8 mouse cellular contexts compared by ENCODE assay signal in the genomic region with DNA sequence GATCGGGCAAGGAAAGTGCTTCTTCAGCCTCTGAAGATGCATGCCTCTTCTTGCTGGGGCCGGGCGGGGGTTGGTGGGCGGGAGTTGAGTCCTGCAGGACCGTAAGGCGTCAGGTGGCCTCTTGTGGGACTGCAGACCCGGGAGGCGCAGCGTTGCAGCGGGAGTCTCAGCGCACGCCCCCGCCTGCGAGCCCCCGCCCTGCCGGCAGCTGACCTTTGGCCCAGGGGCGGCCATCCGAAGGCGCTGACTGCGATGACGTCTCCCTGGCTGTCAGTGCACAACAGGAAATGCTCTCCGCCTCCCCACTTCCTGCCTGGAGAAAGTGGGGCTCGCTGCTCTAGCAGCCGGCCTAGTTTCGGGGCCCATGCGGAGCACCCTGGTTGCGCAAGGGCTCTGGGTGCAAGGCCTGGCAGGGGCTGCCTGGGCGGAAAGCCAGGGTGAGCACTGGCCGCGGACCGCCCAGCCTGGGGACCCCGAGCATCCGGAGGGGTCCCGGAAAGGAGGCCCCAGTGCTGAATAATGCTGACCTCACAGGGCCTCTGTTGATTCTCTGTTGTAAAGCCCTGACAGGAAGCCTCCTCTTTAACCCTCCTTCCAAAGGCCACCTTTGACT. TPM values are rescaled to one million over a fixed set of nuclear protein-coding genes. Genes with fewer than 3 reads are reported as not detected.
DNase-seq lines count a peak whose midpoint lies in the region; ATAC-seq lines count a peak whose summit lies in the region.

No protein-coding gene starts in this region.

- H3K27ac ChIP-seq in intestine, embryonic 15.5 days, result peak overlapping the region; percentile 96

- no peaks in the 10 kb centered on the region for H3K9me3 ChIP-seq in intestine, embryonic 15.5 days

- H3K4me1 ChIP-seq in intestine, embryonic 15.5 days (replicated peaks), result 0 out of 2 replicates have a peak, but pooled peaks cover 3% of the 10 kb centered on the region

- intact Hi-C loops in gastrocnemius, postnatal 36 days (cut with DNase I), result no loop called here
- intact Hi-C loops in left cerebral cortex, postnatal 36 days (cut with DNase I), result no loop called here

- H3K36me3 ChIP-seq in intestine, embryonic 15.5 days, result no peaks in the 10 kb centered on the region

- H3K4me3 ChIP-seq in intestine, embryonic 15.5 days (replicated peaks), result peak overlapping the region; percentile 54

- peak overlapping the region; percentile 85 for H3K4me2 ChIP-seq in intestine, embryonic 15.5 days (replicated peaks)

- ATAC-seq in intestine, embryonic 15.5 days, result peak; percentile 90

- peak; percentile 89 to 95 for DNase-seq in adrenal gland, adult (ENCODE audit: inconsistent age in 2 of 2, low spot score in 1 of 2)
- DNase-seq in embryo, embryonic 10.5 days (ENCODE audit: low spot score), result peak; percentile 80
- peak; percentile 68 to 69 for DNase-seq in gastrocnemius, postnatal 36 days
- peak; percentile 70 to 72 for DNase-seq in left cerebral cortex, postnatal 36 days (ENCODE audit: low spot score in 2 of 2)
- DNase-seq in mesoderm, embryonic 11.5 days (ENCODE audit: low read depth, low spot score), result peak; percentile 46
- peak; percentile 57 for DNase-seq in right cerebral cortex, postnatal 14 days
- peak; percentile 54 for DNase-seq in urinary bladder, postnatal 25 days (ENCODE audit: low spot score)

- H3K9ac ChIP-seq in intestine, embryonic 15.5 days, result peak overlapping the region; percentile 67

- H3K27me3 ChIP-seq in intestine, embryonic 15.5 days (replicated peaks), result no peaks in the 10 kb centered on the region

- under 1% methylated on average over 34 of the region's 34 CpGs for WGBS in intestine, embryonic 15.5 days

RNA-seq across cellular contexts. Expression of gene Hivep2, which starts 17.0 kb away (rescaled TPM):
- total RNA-seq in gastrocnemius, postnatal 36 days (2021), result 10 to 100 TPM; 43.4 to 46.6 TPM
- 3.6 and 5.2 TPM in 2 replicates for polyA plus RNA-seq in intestine, embryonic 15.5 days (2015; fragmentation: Nextera tagmentation; extraction: Ambion mirVana)
- total RNA-seq in left cerebral cortex, postnatal 36 days (2021), result 100 to 1,000 TPM; 250 to 257 TPM

Comparison
In these comparisons a context has a peak if more than half of its experiments do, and no peak if none do; other contexts are left out.
1. Peak in every context shown above with its lines: DNase-seq, ATAC-seq, H3K4me3 ChIP-seq and H3K27ac ChIP-seq.
2. RNA of gene Hivep2, which starts 17.0 kb away (total RNA-seq): 250 to 257 TPM in left cerebral cortex, postnatal 36 days; 43.4 to 46.6 TPM in gastrocnemius, postnatal 36 days; every median in the first group is over 4 times any median in the second.